Mouse (Mus musculus) naive thymus-derived CD4-positive, alpha-beta T cell, adult 2 months (primary cell): Measurements from ENCODE around the gene Mapk7.
A peak's percentile ranks its signal among the peaks of the same experiment; 100 is the strongest.

Experiments used
- DNase-seq: peaks from one replicate; pipeline ENCODE4 v3.0.0-alpha.2; 2011; ENCODE audit warnings: low read depth

Gene Mapk7

GRCm38 (mm10) chr11:61494129-61494997, at the start of gene Mapk7:
TSS of gene Mapk7 (minus strand) at chr11:61494406.
- DNase-seq, result peak; percentile 99

- DNase-seq, result no peak
Measured at GRCm38 (mm10) chr11:61541106-61541505, 46.9 kb upstream of the Mapk7 start.

- DNase-seq, result no peak
Measured at GRCm38 (mm10) chr11:61540642-61541041, 46.4 kb upstream of the Mapk7 start.

- no peak for DNase-seq
Measured at GRCm38 (mm10) chr11:61537362-61537761, 43.2 kb upstream of the Mapk7 start.

- no peak for DNase-seq
Measured at GRCm38 (mm10) chr11:61536952-61537351, 42.7 kb upstream of the Mapk7 start.

GRCm38 (mm10) chr11:61535530-61535929, 41.3 kb upstream of the Mapk7 start:
- no peak for DNase-seq

GRCm38 (mm10) chr11:61533571-61533970, 39.4 kb upstream of the Mapk7 start:
- no peak for DNase-seq

- no peak for DNase-seq
Measured at GRCm38 (mm10) chr11:61532820-61533219, 38.6 kb upstream of the Mapk7 start.

GRCm38 (mm10) chr11:61529268-61529713, 35.1 kb upstream of the Mapk7 start:
- no peak for DNase-seq

GRCm38 (mm10) chr11:61526872-61527271, 32.7 kb upstream of the Mapk7 start:
- DNase-seq, result no peak

GRCm38 (mm10) chr11:61519484-61520107, 25.4 kb upstream of the Mapk7 start:
- DNase-seq, result no peak

- DNase-seq, result no peak
Measured at GRCm38 (mm10) chr11:61518871-61519270, 24.7 kb upstream of the Mapk7 start.

GRCm38 (mm10) chr11:61517971-61518370, 23.8 kb upstream of the Mapk7 start:
- DNase-seq, result no peak

GRCm38 (mm10) chr11:61514953-61515352, 20.7 kb upstream of the Mapk7 start:
- DNase-seq, result peak; percentile 37

- peak; percentile 99 for DNase-seq
Measured at GRCm38 (mm10) chr11:61504713-61505257, 10.6 kb upstream of the Mapk7 start, which contains the start of gene B9d1. TSS of gene B9d1 (plus strand) at chr11:61505144.

- DNase-seq, result peak; percentile 15
Measured at GRCm38 (mm10) chr11:61503933-61504332, 9.7 kb upstream of the Mapk7 start.

- DNase-seq, result peak; percentile 22
Measured at GRCm38 (mm10) chr11:61498736-61499504, 4.7 kb upstream of the Mapk7 start.

GRCm38 (mm10) chr11:61497490-61497889, 3.3 kb upstream of the Mapk7 start:
- no peak for DNase-seq

GRCm38 (mm10) chr11:61495528-61495927, 1.3 kb upstream of the Mapk7 start:
- no peak for DNase-seq

- no peak for DNase-seq
Measured at GRCm38 (mm10) chr11:61493525-61494128, 579 bp downstream of the Mapk7 start.

GRCm38 (mm10) chr11:61492749-61493401, 1.3 kb downstream of the Mapk7 start:
- DNase-seq, result peak; percentile 16
